Mouse (Mus musculus) lung, postnatal 0 days (tissue): ENCODE measurements around the gene Fam161a.
A peak's percentile ranks its signal among the peaks of the same experiment; 100 is the strongest.

Experiments used
- CTCF ChIP-seq: IDR thresholded peaks from 2 replicates; pipeline ENCODE4 v1.5.1; 2016; ENCODE audit warnings: antibody characterized with exemption, mild to moderate bottlenecking
- EP300 ChIP-seq: IDR thresholded peaks from 2 replicates; pipeline ENCODE4 v1.6.1; 2016; ENCODE audit warnings: antibody characterized with exemption, mild to moderate bottlenecking, control low read depth

DNA sequence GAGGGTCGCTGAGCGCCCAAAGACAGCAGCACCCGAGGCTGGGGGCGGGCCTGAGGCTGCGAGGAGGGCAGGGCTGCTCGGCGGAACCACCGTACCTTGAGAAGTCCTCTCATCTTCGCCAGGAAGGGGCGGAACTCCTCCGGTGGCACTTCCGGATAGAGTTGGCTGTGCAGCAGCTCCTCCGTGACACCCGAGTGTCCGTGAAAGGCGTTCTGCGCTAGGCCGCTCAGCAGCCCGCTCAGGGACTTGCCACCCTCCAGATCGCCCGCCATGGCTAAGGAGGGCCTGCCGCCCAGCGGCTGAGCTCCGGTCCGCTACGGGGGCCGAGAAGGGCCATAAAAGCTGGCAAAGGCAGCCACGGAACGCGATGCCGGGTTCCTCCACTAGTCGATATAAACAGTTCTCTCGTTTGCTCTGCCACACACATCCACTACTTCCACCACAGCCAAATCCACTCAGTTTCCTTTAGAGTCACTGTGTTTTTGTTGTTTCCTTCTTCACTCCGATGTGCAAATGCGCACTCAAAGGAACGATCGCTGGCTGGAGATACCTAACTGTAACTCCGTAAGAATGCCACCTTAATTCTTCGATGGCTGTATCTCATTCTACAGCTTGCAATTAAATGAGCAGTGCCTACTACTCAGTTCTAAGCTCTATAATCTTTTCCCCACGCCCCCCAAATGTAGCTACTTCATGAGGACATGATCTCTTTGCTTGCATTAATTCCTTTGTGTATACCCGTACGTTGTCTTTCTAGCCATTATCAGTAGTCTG lies 25.2 kb upstream of the Fam161a start, which contains the start of the genes Gm28048 and Commd1:
- peak; percentile 79 for TF ChIP-seq CTCF
- no peak for TF ChIP-seq EP300
